Mouse (Mus musculus): ENCODE measurements at regions not wholly inside any gene's neighbourhood (a gene's known extent, or its start where the extent isn't known, plus 50 kb on each side); places are given as distances from the start of the nearest gene placed in this dataset.

- TF ChIP-seq GATA1 (IDR thresholded peaks at IDR 0.05; ENCODE audit: borderline replicate concordance, low read length) = no peak
- no peak for TF ChIP-seq FLI1 (IDR thresholded peaks at IDR 0.05; ENCODE audit: low read length)
These were observed 82.8 kb upstream of the Tmc1 start for GRCm38 (mm10) chr19:21036507-21037425.
